Mouse (Mus musculus): Measurements from ENCODE around the gene Wdr81. TPM values are rescaled to one million over a fixed set of nuclear protein-coding genes. Genes with fewer than 3 reads are reported as not detected.

Wdr81 gene
- 7.6 and 7.9 TPM in 2 replicates for polyA plus RNA-seq (2015; fragmentation: Nextera tagmentation; extraction: Ambion mirVana)

DNA sequence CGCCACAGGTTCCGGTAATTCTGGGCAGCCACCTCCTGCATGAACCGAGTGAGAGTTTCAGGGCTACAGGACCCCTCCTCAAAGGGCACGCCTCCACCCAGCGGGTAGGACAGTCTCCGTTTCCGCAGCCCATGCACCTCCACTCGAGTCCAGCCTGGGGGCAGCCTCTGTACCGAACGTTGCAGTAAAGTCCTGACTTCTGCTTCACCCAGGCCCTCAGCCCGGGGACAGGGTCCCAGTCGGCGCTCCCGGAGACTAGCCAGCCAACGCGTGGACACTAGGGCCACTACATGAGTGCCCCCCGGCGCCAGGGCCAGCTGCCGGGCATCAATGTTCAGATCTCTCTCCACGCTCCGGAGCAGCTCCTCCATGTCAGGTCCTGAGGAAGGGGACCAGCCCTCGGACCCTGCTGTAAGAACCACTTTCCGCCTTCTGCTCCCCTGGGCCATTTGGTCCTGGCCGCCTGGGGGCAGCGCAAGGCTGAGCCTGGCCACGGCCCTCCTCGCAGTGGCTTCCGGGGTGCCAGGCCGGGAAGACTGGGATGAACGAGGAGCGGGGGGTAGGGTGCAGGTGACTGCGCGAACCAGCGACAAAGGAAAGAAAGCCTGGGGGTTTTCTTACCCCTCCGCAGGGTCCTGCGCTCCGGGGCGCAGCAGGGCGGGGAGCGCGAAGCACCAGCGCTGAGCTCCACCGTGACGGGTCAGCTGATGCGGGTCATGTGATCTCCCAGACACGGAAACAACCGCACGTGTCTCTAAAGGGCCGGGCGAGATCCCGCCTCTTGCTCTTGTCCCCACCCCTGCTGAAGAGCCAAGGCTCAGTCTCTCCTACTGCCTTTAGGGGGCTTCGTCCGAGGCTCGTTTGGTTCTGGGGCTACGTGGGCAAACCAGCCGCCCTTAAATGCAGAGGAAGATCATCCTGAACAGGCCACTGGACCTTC, at the start of gene Wdr81:
Gene Wdr81, minus strand, starts transcription at position 727 of the 940 bp plus-strand sequence.
- Histone ChIP-seq H3K9ac (peak within 1 kb of the TSS; percentile 72), H3K4me1 (replicated peaks) (peaks cover 31% of the 10 kb centered on the region), H3K9me3 (no peaks in the 10 kb centered on the region), H3K4me2 (peak within 1 kb of the TSS; percentile 100), H3K4me3 (peak within 1 kb of the TSS; percentile 80), H3K27me3 (no peaks in the 10 kb centered on the region), H3K36me3 (peaks cover 5% of the 10 kb centered on the region), H3K27ac (replicated peaks) (peak within 1 kb of the TSS; percentile 67)
- peak; percentile 94 for ATAC-seq (ENCODE audit: low FRiP score, low read depth)
- 3% methylated on average over 56 of the region's 56 CpGs for WGBS

DNA sequence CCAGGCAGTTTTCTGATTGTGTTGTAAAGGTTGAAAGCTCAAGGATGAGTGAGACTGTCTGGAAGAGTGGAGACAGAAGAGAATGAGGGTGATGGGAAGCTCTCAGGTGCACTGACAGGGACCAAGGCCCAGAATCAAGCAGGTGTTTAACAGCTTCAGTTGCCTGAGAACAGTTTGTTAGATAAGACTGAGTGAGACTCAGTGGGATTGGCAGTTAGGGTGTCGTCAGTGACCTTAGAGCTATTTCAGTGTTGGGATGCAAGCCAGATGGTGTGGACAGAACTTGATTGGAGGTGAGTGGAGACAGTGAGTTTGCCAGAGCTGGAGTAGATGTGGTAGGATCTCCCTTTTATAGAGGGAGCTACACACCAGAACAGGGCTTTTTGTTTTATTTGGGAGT, 43.6 kb upstream of the Wdr81 start:
- no peak for ATAC-seq (ENCODE audit: low FRiP score, low read depth)
- H3K4me2 ChIP-seq: no peak overlapping the region
- H3K9me3 ChIP-seq: no peaks in the 10 kb centered on the region
- no peaks in the 10 kb centered on the region for H3K27me3 ChIP-seq
- H3K4me1 ChIP-seq (replicated peaks): no peaks in the 10 kb centered on the region
- H3K9ac ChIP-seq: no peak overlapping the region
- H3K4me3 ChIP-seq: no peak overlapping the region
- no peak overlapping the region for H3K27ac ChIP-seq (replicated peaks)
- 83% methylated on average over 1 of the region's 1 CpGs for WGBS
- H3K36me3 ChIP-seq: peaks cover 99% of the 10 kb centered on the region

DNA sequence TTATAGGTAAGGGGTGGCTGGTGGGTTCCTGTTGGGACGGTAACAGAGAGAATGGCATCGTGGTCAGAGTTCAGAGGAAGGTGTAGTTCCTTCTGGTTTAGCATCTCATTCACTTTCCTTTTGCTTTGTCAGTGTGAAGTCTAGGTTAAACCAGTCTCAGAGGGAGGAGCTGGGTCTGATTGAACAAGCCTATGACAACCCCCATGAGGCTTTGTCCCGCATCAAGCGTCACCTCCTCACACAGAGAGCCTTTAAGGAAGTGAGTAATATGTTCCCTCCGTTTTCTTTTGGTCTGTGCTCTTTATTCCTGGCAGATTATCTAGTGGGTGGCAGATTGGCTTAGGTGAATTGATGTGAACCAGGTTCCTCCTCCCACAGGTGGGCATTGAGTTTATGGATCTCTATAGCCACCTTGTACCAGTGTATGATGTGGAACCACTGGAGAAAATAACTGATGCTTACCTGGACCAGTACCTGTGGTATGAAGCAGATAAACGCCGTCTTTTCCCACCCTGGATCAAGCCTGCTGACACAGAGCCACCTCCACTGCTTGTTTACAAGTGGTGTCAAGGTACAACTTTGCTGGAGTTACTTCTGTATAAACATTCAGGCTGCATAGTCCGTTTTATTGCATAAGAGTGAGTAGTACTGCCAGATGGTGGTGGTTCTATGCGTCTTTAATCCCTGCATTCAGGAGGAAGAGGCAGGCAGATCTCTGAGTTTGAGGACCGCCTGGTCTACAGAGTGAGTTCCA, 40.0 kb upstream of the Wdr81 start:
- Histone ChIP-seq H3K27ac (replicated peaks) (no peak overlapping the region), H3K9ac (no peak overlapping the region), H3K27me3 (no peaks in the 10 kb centered on the region), H3K4me2 (no peak overlapping the region), H3K4me1 (replicated peaks) (no peaks in the 10 kb centered on the region), H3K9me3 (no peaks in the 10 kb centered on the region), H3K4me3 (no peak overlapping the region), H3K36me3 (peaks cover 100% of the 10 kb centered on the region)
- WGBS: 92% methylated on average over 10 of the region's 10 CpGs
- ATAC-seq (ENCODE audit: low FRiP score, low read depth): no peak

DNA sequence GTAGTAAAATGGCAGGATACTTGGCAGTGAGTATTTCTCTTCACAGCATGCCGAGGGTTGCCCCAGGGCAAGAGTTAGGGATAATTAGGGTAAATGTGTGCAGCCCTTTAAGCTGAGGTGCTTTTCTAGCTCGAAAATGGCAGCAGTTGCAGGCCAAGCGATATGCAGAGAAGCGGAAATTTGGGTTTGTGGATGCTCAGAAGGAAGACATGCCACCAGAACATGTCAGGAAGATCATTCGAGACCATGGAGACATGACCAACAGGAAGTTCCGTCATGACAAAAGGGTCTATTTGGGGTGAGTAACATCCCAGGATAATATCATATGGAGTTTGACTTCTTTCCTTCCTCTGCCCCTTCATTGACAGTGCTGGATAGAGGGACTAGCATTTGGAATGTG, 33.0 kb upstream of the Wdr81 start:
- H3K27ac ChIP-seq (replicated peaks): peak overlapping the region; percentile 79; the same call in 1 of the 2 replicates
- H3K4me3 ChIP-seq: peak overlapping the region; percentile 90
- peak overlapping the region; percentile 78 for H3K9ac ChIP-seq
- ATAC-seq (ENCODE audit: low FRiP score, low read depth): no peak
- H3K36me3 ChIP-seq: peaks cover 33% of the 10 kb centered on the region
- no peaks in the 10 kb centered on the region for H3K9me3 ChIP-seq
- H3K4me2 ChIP-seq: peak overlapping the region; percentile 94
- H3K27me3 ChIP-seq: no peaks in the 10 kb centered on the region; the same call in 1 of the 2 replicates
- H3K4me1 ChIP-seq (replicated peaks): peaks cover 13% of the 10 kb centered on the region
- 54% methylated on average over 6 of the region's 6 CpGs for WGBS

DNA sequence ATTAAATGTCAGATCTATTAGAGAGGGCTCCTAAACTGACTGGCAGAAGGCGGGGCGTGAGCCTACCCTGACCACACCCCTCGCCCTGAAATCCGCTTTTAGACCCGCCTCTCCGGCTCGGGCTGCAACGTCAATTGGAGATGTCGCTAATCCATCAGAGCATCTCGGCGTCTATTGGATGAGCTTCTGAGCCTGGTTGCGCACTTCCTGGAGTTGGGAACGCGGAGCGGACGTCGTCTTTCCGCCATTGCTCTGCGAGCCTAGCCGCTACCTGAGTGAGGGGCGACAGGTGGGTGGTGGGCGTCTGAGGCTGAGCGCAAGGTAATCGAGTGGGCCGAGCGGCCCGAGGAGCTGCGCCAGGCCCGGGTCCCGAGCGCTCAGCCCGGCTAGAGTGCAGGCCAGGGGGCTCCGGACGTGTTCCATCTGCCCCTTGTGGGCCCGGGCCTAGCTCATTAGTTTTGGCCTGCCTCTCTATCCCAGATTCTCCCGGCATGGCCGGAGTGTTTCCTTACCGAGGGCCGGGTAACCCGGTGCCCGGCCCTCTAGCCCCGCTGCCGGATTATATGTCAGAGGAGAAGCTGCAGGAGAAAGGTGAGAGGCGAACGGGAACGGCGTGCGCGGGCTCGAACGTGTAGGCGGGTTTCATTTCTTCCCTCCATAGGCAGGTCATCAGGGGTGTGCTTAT, 32.2 kb upstream of the Wdr81 start, which contains the start of gene Prpf8:
Gene Prpf8, plus strand, starts transcription at position 216 of the 685 bp plus-strand sequence.
- H3K4me3 ChIP-seq: peak within 1 kb of the TSS; percentile 90
- peak within 1 kb of the TSS; percentile 79 for H3K27ac ChIP-seq (replicated peaks)
- H3K36me3 ChIP-seq: peaks cover 26% of the 10 kb centered on the region
- WGBS: under 1% methylated on average over 51 of the region's 52 CpGs
- peak within 1 kb of the TSS; percentile 78 for H3K9ac ChIP-seq
- peaks cover 13% of the 10 kb centered on the region for H3K4me1 ChIP-seq (replicated peaks)
- ATAC-seq (ENCODE audit: low FRiP score, low read depth): peak; percentile 100
- no peaks in the 10 kb centered on the region; the same call in 1 of the 2 replicates for H3K27me3 ChIP-seq
- no peaks in the 10 kb centered on the region for H3K9me3 ChIP-seq
- H3K4me2 ChIP-seq: peak within 1 kb of the TSS; percentile 94

DNA sequence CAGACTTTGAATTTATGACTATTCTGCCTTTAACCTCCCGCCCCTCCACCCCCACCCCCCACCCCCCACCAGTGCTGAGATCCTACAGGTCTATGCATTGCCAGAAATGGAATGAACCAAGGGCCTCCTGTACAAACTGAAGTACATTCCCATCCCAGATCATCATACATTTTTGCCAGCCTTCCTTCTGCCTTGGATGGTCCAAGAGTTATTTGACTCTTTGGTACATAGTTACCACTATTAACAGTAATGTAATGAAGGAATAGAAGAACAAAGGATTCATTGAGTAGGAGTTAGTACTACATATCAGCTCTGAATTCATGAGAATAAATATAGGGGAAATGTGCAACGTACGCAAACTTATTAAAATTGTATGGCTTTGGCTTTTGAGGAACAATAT, 31.7 kb upstream of the Wdr81 start:
- Histone ChIP-seq H3K4me1 (replicated peaks) (peaks cover 13% of the 10 kb centered on the region), H3K27me3 (no peaks in the 10 kb centered on the region; the same call in 1 of the 2 replicates), H3K9ac (no peak overlapping the region), H3K4me2 (peak overlapping the region; percentile 52), H3K27ac (replicated peaks) (peak overlapping the region; percentile 50; the same call in 1 of the 2 replicates), H3K36me3 (peaks cover 20% of the 10 kb centered on the region), H3K9me3 (no peaks in the 10 kb centered on the region), H3K4me3 (peak overlapping the region; percentile 90)
- peak; percentile 59 for ATAC-seq (ENCODE audit: low FRiP score, low read depth)
- WGBS: 24% methylated on average over 3 of the region's 3 CpGs

DNA sequence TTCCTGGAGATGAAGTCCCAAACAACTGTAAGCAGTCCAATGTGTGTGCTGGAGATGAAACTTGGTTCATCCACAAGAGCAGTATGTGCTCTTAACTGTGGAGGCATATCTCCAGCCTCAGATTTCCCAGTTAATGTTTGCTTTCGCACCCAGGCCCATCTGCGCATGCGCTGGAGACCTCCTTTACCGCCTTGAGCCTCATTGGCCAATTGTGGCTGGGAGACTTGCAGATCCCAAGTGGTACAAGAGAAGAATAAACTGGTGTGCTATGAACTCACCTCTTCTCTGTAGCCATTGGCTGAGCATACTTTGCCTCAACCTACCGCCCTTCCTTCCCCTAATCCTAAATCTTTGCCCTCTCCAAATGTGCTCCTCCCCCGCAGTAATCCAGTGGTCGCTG, 18.9 kb upstream of the Wdr81 start:
- H3K4me1 ChIP-seq (replicated peaks): no peaks in the 10 kb centered on the region
- no peak overlapping the region for H3K4me2 ChIP-seq
- WGBS: 69% methylated on average over 7 of the region's 7 CpGs
- H3K4me3 ChIP-seq: no peak overlapping the region
- H3K27ac ChIP-seq (replicated peaks): no peak overlapping the region
- ATAC-seq (ENCODE audit: low FRiP score, low read depth): no peak
- H3K9me3 ChIP-seq: no peaks in the 10 kb centered on the region
- no peak overlapping the region for H3K9ac ChIP-seq
- H3K36me3 ChIP-seq: no peaks in the 10 kb centered on the region
- 0 out of 2 replicates have a peak, but pooled peaks cover 4% of the 10 kb centered on the region for H3K27me3 ChIP-seq

DNA sequence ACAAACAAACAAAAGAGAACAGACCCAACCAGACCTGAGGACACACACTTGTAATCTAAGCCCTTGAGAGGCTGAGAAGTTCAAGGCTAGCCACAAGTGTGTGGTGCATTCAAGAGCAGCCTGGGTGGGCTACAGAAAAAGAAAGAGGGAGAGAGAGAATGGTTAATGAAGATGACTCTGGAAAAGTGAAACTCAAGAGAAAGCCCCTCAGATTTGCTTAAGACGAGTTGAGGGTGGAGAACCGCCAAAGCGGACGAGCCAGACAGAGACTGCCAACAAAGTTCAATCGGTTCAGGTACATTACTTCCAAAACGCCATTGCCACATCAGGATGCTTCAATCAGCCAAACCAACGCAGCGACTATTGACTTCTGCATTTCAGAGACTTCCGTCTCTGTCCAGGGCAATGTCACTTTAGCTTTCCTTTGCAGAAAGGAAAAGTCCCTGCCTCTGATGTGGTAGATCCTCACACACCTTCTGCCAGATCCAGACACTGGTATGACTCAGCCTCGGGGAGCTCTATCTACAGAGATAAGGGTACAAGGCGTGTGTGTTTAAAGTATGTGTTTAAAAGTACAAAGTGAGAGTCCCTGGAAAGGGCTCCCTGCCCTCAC, 18.1 kb upstream of the Wdr81 start:
- H3K4me1 ChIP-seq (replicated peaks): no peaks in the 10 kb centered on the region; the same call in 1 of the 2 replicates
- no peak overlapping the region for H3K9ac ChIP-seq
- H3K36me3 ChIP-seq: no peaks in the 10 kb centered on the region
- ATAC-seq (ENCODE audit: low FRiP score, low read depth): no peak
- no peak overlapping the region for H3K4me3 ChIP-seq
- H3K27me3 ChIP-seq: 0 out of 2 replicates have a peak, but pooled peaks cover 4% of the 10 kb centered on the region
- H3K27ac ChIP-seq (replicated peaks): no peak overlapping the region
- WGBS: 88% methylated on average over 11 of the region's 11 CpGs
- H3K4me2 ChIP-seq: no peak overlapping the region
- no peaks in the 10 kb centered on the region for H3K9me3 ChIP-seq

DNA sequence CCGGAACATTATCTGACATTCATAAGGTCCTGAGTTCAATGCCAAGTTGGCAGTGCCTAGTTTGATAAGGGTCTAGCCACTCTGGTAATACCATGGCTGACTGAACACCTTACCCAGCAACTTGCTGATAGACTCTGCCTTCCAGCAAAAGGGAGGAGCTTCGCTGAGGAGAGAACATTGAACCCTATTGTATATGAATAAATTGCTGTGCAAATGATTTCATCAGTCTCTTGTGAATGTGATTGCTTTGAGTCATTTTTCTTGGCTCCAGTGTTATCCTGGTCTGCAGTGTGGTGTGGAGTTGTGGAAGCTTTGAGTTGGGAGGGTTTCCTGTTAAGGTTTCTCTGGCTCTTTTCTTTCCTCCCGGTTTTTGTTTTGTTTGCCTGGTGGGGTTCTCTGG, 16.2 kb upstream of the Wdr81 start:
- no peak overlapping the region for H3K4me3 ChIP-seq
- H3K9me3 ChIP-seq: no peaks in the 10 kb centered on the region
- no peak overlapping the region for H3K4me2 ChIP-seq
- no peak overlapping the region for H3K9ac ChIP-seq
- no peak for ATAC-seq (ENCODE audit: low FRiP score, low read depth)
- whole genome bisulfite sequencing: 91% methylated on average over 3 of the region's 3 CpGs
- peaks cover 8% of the 10 kb centered on the region for H3K36me3 ChIP-seq
- 0 out of 2 replicates have a peak, but pooled peaks cover 4% of the 10 kb centered on the region for H3K27me3 ChIP-seq
- H3K4me1 ChIP-seq (replicated peaks): no peaks in the 10 kb centered on the region; the same call in 1 of the 2 replicates
- H3K27ac ChIP-seq (replicated peaks): no peak overlapping the region

DNA sequence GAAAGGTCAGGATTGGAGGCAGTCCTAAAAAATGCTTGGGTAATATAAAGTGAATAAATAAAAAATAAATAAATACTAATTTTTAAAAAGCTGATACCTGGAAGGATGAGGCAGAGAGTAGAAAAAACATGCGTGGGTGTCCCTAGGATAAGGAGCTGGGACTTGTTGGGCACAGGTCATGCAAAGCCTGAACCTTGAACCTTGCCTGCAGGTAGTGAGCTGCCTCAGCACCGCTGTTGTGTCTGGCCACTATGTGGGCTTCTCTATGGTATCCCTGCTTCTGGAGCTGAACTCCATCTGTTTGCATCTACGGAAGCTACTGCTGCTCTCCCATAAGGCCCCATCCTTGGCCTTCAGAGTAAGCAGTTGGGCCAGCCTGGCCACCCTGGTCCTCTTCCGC, 14.7 kb upstream of the Wdr81 start:
- Histone ChIP-seq H3K4me2 (no peak overlapping the region), H3K27me3 (0 out of 2 replicates have a peak, but pooled peaks cover 4% of the 10 kb centered on the region), H3K27ac (replicated peaks) (no peak overlapping the region), H3K36me3 (peaks cover 22% of the 10 kb centered on the region), H3K4me3 (no peak overlapping the region), H3K9ac (no peak overlapping the region), H3K9me3 (no peaks in the 10 kb centered on the region), H3K4me1 (replicated peaks) (no peaks in the 10 kb centered on the region; the same call in 1 of the 2 replicates)
- 93% methylated on average over 4 of the region's 4 CpGs for WGBS
- no peak for ATAC-seq (ENCODE audit: low FRiP score, low read depth)

DNA sequence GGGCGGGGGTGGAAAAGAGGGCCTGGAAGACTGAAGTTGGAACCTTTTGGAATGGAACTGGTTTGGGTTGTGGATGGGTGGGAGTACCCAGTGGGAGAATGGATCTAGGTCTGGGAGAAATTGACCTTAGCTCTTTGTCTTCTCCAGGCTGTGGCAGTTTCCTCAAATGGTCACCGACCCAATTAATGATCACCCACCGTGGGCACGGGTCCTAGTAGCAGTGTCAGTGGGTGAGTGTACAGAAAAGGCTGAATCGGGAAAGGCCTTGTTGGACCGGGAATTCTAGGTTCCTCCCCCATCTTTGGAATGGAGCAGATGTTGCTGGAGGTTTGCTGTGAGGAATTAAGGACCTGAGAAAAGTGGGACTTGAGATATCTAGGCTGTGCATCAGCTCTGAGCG, 13.9 kb upstream of the Wdr81 start:
- no peak for ATAC-seq (ENCODE audit: low FRiP score, low read depth)
- WGBS: 64% methylated on average over 7 of the region's 7 CpGs
- Histone ChIP-seq H3K4me1 (replicated peaks) (no peaks in the 10 kb centered on the region; the same call in none of the 2 replicates), H3K27ac (replicated peaks) (no peak overlapping the region), H3K4me2 (peak overlapping the region; percentile 56), H3K4me3 (peak overlapping the region; percentile 27), H3K27me3 (0 out of 2 replicates have a peak, but pooled peaks cover 4% of the 10 kb centered on the region), H3K9me3 (no peaks in the 10 kb centered on the region), H3K9ac (no peak overlapping the region), H3K36me3 (peaks cover 22% of the 10 kb centered on the region)
